Mouse (Mus musculus) bone marrow, adult 2 months (tissue): ENCODE results near the gene Glrx.

Experiments used
- CTCF ChIP-seq: fragments of 200-500 bp; IDR thresholded peaks from 2 replicates; pipeline ENCODE4 v1.5.1; 2011; ENCODE audit warnings: low read length, control low read depth; ENCODE audit not compliant: control insufficient read depth, insufficient read depth
- POLR2A ChIP-seq: fragments of 200-500 bp; IDR thresholded peaks from 2 replicates; pipeline ENCODE4 v1.6.1; 2011; ENCODE audit warnings: low read depth, mild to moderate bottlenecking, control low read depth, low read length, borderline replicate concordance; ENCODE audit not compliant: control insufficient read depth

DNA sequence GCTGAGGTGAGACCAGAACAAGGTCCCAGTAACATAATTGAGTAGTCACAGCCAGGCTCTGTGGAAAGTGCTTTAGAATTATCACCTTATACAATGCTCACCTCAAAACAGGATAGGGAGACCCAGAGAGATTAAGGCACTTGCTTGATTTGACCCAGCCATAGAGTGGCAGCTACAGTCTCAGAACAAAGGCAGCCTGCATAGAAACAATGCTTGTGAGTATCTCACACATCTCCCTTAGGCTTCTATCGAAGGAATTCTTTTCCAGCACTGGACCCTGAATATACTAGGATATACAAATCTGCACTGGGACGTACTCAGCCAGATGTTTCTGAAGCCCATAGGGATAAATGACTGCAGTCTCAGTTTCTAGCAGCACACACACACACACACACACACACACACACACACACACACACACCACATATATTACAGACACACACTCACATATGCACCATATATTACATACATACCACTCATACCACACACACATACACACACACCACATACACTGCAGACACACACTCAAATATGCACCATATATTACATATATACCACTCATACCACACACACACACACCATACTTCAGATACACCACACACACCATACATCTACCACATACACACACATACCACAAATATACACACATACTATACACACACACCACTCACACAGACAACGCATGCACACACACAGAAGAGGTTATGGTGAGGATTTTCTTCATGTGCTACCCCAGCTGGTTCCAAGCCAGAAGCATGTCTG is 20.5 kb upstream of the Glrx start:
- no peak for TF ChIP-seq CTCF
- TF ChIP-seq POLR2A: no peak
